In genomic region chr19:41850719-41851543, GRCm38 (mm10) we compare ENCODE assay signal across 9 mouse cellular contexts. TPM values are rescaled to one million over a fixed set of nuclear protein-coding genes. Genes with fewer than 3 reads are reported as not detected.
DNase-seq lines count a peak whose midpoint lies in the region; ATAC-seq and TF ChIP-seq lines count a peak whose summit lies in the region.
"Had no signal": no experiment of that assay in that cellular context is flagged by ENCODE, and none has a peak within 500 bp of the region (broad histone marks: within the 10 kb centered on the region; RNA-seq: fewer than 3 reads in every experiment).

No protein-coding gene starts in this region.

- H3K4me2 ChIP-seq in lung, postnatal 0 days (replicated peaks; ENCODE audit: low read depth, low read length): no peak overlapping the region
- H3K4me2 ChIP-seq in forebrain, embryonic 12.5 days: peak overlapping the region; percentile 43

- H3K9me3 ChIP-seq in lung, postnatal 0 days (ENCODE audit: low read length): no peaks in the 10 kb centered on the region
- no peaks in the 10 kb centered on the region for H3K9me3 ChIP-seq in forebrain, embryonic 12.5 days

- no peak overlapping the region for H3K9ac ChIP-seq in lung, postnatal 0 days (replicated peaks; ENCODE audit: low read depth)
- no peak overlapping the region for H3K9ac ChIP-seq in forebrain, embryonic 12.5 days

- no peaks in the 10 kb centered on the region for H3K27me3 ChIP-seq in lung, postnatal 0 days (replicated peaks; ENCODE audit: insufficient read depth, low read length)
- H3K27me3 ChIP-seq in forebrain, embryonic 12.5 days: no peaks in the 10 kb centered on the region

- TF ChIP-seq EP300 in lung, postnatal 0 days (IDR thresholded peaks at IDR 0.05): no peak

- H3K27ac ChIP-seq in lung, postnatal 0 days (ENCODE audit: low read length): no peak overlapping the region
- H3K27ac ChIP-seq in forebrain, embryonic 12.5 days: peak overlapping the region; percentile 92

- 39% methylated on average over 14 of the region's 14 CpGs for WGBS in lung, postnatal 0 days
- 12% methylated on average over 14 of the region's 14 CpGs for WGBS in forebrain, embryonic 12.5 days

- no peaks in the 10 kb centered on the region for H3K36me3 ChIP-seq in lung, postnatal 0 days (ENCODE audit: insufficient read depth, low read length)
- no peaks in the 10 kb centered on the region for H3K36me3 ChIP-seq in forebrain, embryonic 12.5 days (replicated peaks)

- H3K4me1 ChIP-seq in lung, postnatal 0 days (ENCODE audit: insufficient read depth, low read depth, low read length): peaks cover 4% of the 10 kb centered on the region; the same call in 1 of the 2 replicates
- H3K4me1 ChIP-seq in forebrain, embryonic 12.5 days: peaks cover 34% of the 10 kb centered on the region

- no peak for TF ChIP-seq CTCF in lung, postnatal 0 days (IDR thresholded peaks at IDR 0.05)

- no peak for ATAC-seq in lung, postnatal 0 days
- ATAC-seq in forebrain, embryonic 12.5 days (ENCODE audit: low FRiP score): peak; percentile 14; the same call in 1 of the 2 replicates
- ATAC-seq in megakaryocyte, adult 5-6 weeks (ENCODE audit: poor library complexity, severe bottlenecking): peak; percentile 31; the same call in 1 of the 2 replicates
- ATAC-seq in activated CD4-positive, CD25-positive, alpha-beta regulatory T cell, adult 4 months: no peak

- no peak overlapping the region for H3K4me3 ChIP-seq in lung, postnatal 0 days (ENCODE audit: low read depth, low read length)
- 0 out of 2 replicates have a peak overlapping the region, but pooled peaks have one; percentile 7 for H3K4me3 ChIP-seq in forebrain, embryonic 12.5 days (replicated peaks)
- H3K4me3 ChIP-seq: erythroblast, embryonic 14.5 days had no signal

- DNase-seq in lung, postnatal 36 days: peak; percentile 19
- DNase-seq in lung, postnatal 0 days (ENCODE audit: low spot score): no peak
- no peak for DNase-seq in thymus, postnatal 0 days (ENCODE audit: low spot score)
- no peak for DNase-seq in cerebellum, postnatal 14 days
- DNase-seq in cerebellum, adult 8-10 months: no peak

RNA-seq across cellular contexts. Expression of gene Frat2, which starts 3.0 kb away (rescaled TPM):
- 4.6 and 5.9 TPM in 2 replicates for polyA plus RNA-seq in lung, postnatal 0 days (2015; fragmentation: Nextera tagmentation; extraction: Ambion mirVana)
- polyA plus RNA-seq in forebrain, embryonic 12.5 days (2016; fragmentation: Nextera tagmentation; extraction: Ambion mirVana): 19.3 and 22.7 TPM in 2 replicates
- 7.7 and 9.5 TPM in 2 replicates for total RNA-seq in megakaryocyte, adult 5-6 weeks (2015)
- total RNA-seq in megakaryocyte, adult 5-6 weeks (2017): 9.2 and 9.4 TPM in 2 replicates
- polyA plus RNA-seq in thymus, postnatal 0 days (2015; fragmentation: Nextera tagmentation; extraction: Ambion mirVana): 12.1 and 16.0 TPM in 2 replicates
- polyA plus RNA-seq in activated CD4-positive, CD25-positive, alpha-beta regulatory T cell, adult 4 months (2017; shearing (Covaris generic)): 1 to 10 TPM in 1 of 2 experiments, under 1 TPM in 1; 0.65 to 1.5 TPM

RNA-seq across cellular contexts. Expression of gene Frat1, which starts 21.2 kb away (rescaled TPM):
- polyA plus RNA-seq in lung, postnatal 0 days (2015; fragmentation: Nextera tagmentation; extraction: Ambion mirVana): 12.8 and 14.1 TPM in 2 replicates
- polyA plus RNA-seq in forebrain, embryonic 12.5 days (2016; fragmentation: Nextera tagmentation; extraction: Ambion mirVana): 18.1 and 20.5 TPM in 2 replicates
- total RNA-seq in megakaryocyte, adult 5-6 weeks (2015): 5.2 and 6.3 TPM in 2 replicates
- 6.1 and 6.3 TPM in 2 replicates for total RNA-seq in megakaryocyte, adult 5-6 weeks (2017)
- 18.6 and 21.3 TPM in 2 replicates for polyA plus RNA-seq in thymus, postnatal 0 days (2015; fragmentation: Nextera tagmentation; extraction: Ambion mirVana)
- polyA plus RNA-seq in activated CD4-positive, CD25-positive, alpha-beta regulatory T cell, adult 4 months (2017; shearing (Covaris generic)): 10 to 100 TPM; 15.5 to 17.9 TPM

RNA-seq across cellular contexts. Expression of gene Rrp12, which starts 45.0 kb away (rescaled TPM):
- polyA plus RNA-seq in lung, postnatal 0 days (2015; fragmentation: Nextera tagmentation; extraction: Ambion mirVana): 2.7 and 2.9 TPM in 2 replicates
- polyA plus RNA-seq in forebrain, embryonic 12.5 days (2016; fragmentation: Nextera tagmentation; extraction: Ambion mirVana): 24.3 and 28.1 TPM in 2 replicates
- total RNA-seq in megakaryocyte, adult 5-6 weeks (2015): 2.3 and 3.4 TPM in 2 replicates
- 4.6 and 5.1 TPM in 2 replicates for total RNA-seq in megakaryocyte, adult 5-6 weeks (2017)
- 11.3 and 12.4 TPM in 2 replicates for polyA plus RNA-seq in thymus, postnatal 0 days (2015; fragmentation: Nextera tagmentation; extraction: Ambion mirVana)
- 1 to 10 TPM; 6.9 to 8.8 TPM for polyA plus RNA-seq in activated CD4-positive, CD25-positive, alpha-beta regulatory T cell, adult 4 months (2017; shearing (Covaris generic))

RNA-seq across cellular contexts. Expression of gene Arhgap19, which starts 49.1 kb away (rescaled TPM):
- polyA plus RNA-seq in lung, postnatal 0 days (2015; fragmentation: Nextera tagmentation; extraction: Ambion mirVana): 2.1 and 2.8 TPM in 2 replicates
- polyA plus RNA-seq in forebrain, embryonic 12.5 days (2016; fragmentation: Nextera tagmentation; extraction: Ambion mirVana): 36.0 and 38.8 TPM in 2 replicates
- 48.5 and 50.3 TPM in 2 replicates for total RNA-seq in megakaryocyte, adult 5-6 weeks (2015)
- 62.7 and 65.3 TPM in 2 replicates for total RNA-seq in megakaryocyte, adult 5-6 weeks (2017)
- polyA plus RNA-seq in thymus, postnatal 0 days (2015; fragmentation: Nextera tagmentation; extraction: Ambion mirVana): 25.3 and 27.0 TPM in 2 replicates
- polyA plus RNA-seq in activated CD4-positive, CD25-positive, alpha-beta regulatory T cell, adult 4 months (2017; shearing (Covaris generic)): 1 to 10 TPM; 6.7 to 7.1 TPM

Comparison
In these comparisons a context has a peak if more than half of its experiments do, and no peak if none do; other contexts are left out.
1. ATAC-seq: peak in forebrain, embryonic 12.5 days (single experiment) and megakaryocyte, adult 5-6 weeks (single experiment); none in lung, postnatal 0 days (single experiment) and activated CD4-positive, CD25-positive, alpha-beta regulatory T cell, adult 4 months (single experiment).